21 mouse cellular contexts compared by ENCODE assay signal in genomic region chr2:119602488-119602887, GRCm38 (mm10). TPM values are rescaled to one million over a fixed set of nuclear protein-coding genes. Genes with fewer than 3 reads are reported as not detected.
DNase-seq lines count a peak whose midpoint lies in the region; ATAC-seq and TF ChIP-seq lines count a peak whose summit lies in the region.
"Had no signal": no experiment of that assay in that cellular context is flagged by ENCODE, and none has a peak within 500 bp of the region (broad histone marks: within the 10 kb centered on the region; RNA-seq: fewer than 3 reads in every experiment).

No protein-coding gene starts in this region.

- H3K4me2 ChIP-seq in heart, embryonic 13.5 days, result 0 out of 2 replicates have a peak overlapping the region, but pooled peaks have one; percentile 10
- no peak overlapping the region for H3K4me2 ChIP-seq in kidney, embryonic 15.5 days
- peak overlapping the region; percentile 4; the same call in 1 of the 2 replicates for H3K4me2 ChIP-seq in intestine, postnatal 0 days (replicated peaks; ENCODE audit: low read depth)
- H3K4me2 ChIP-seq in liver, embryonic 16.5 days (ENCODE audit: low read depth, low read length), result peak overlapping the region; percentile 32
- H3K4me2 ChIP-seq: embryonic facial prominence, embryonic 15.5 days; forebrain, embryonic 13.5 days; limb, embryonic 13.5 days; midbrain, embryonic 12.5 days had no signal

- TF ChIP-seq CTCF in heart, adult 2 months (IDR thresholded peaks at IDR 0.05), result no peak
- no peak for TF ChIP-seq CTCF in intestine, postnatal 0 days (IDR thresholded peaks at IDR 0.05; ENCODE audit: low read depth)

- 35% methylated on average over 1 of the region's 1 CpGs for WGBS in heart, embryonic 13.5 days
- WGBS in heart, adult 2 months, result 5% methylated on average over 1 of the region's 1 CpGs
- 75% methylated on average over 1 of the region's 1 CpGs for WGBS in kidney, embryonic 15.5 days
- WGBS in intestine, postnatal 0 days, result 12% methylated on average over 1 of the region's 1 CpGs
- WGBS in liver, embryonic 16.5 days (ENCODE audit: insufficient replicate concordance), result 53% methylated on average over 1 of the region's 1 CpGs

- TF ChIP-seq POLR2A in heart, adult 2 months (IDR thresholded peaks at IDR 0.05; ENCODE audit: insufficient read depth, low read depth, low read length), result no peak

- TF ChIP-seq EP300 in heart, adult 2 months (IDR thresholded peaks at IDR 0.05; ENCODE audit: insufficient read depth, low read depth, low read length), result no peak

- H3K27me3 ChIP-seq in heart, embryonic 13.5 days (replicated peaks), result no peaks in the 10 kb centered on the region
- H3K27me3 ChIP-seq in heart, adult 2 months (ENCODE audit: control insufficient read depth, insufficient read depth, low read length), result no peaks in the 10 kb centered on the region
- no peaks in the 10 kb centered on the region for H3K27me3 ChIP-seq in kidney, embryonic 15.5 days
- H3K27me3 ChIP-seq in intestine, postnatal 0 days (replicated peaks; ENCODE audit: control insufficient read depth, insufficient read depth, low read length), result no peaks in the 10 kb centered on the region
- H3K27me3 ChIP-seq in liver, embryonic 16.5 days (ENCODE audit: control insufficient read depth, insufficient read depth, low read depth, low read length), result no peaks in the 10 kb centered on the region
- H3K27me3 ChIP-seq: embryonic facial prominence, embryonic 15.5 days; forebrain, embryonic 13.5 days; limb, embryonic 13.5 days; midbrain, embryonic 12.5 days had no signal

- peak overlapping the region; percentile 37; the same call in 1 of the 2 replicates for H3K9ac ChIP-seq in heart, embryonic 13.5 days
- no peak overlapping the region for H3K9ac ChIP-seq in heart, adult 2 months (ENCODE audit: low read depth, low read length)
- no peak overlapping the region for H3K9ac ChIP-seq in kidney, embryonic 15.5 days
- no peak overlapping the region for H3K9ac ChIP-seq in intestine, postnatal 0 days (ENCODE audit: low read depth, low read length)
- peak overlapping the region; percentile 24; the same call in 1 of the 2 replicates for H3K9ac ChIP-seq in liver, embryonic 16.5 days (ENCODE audit: low read depth, low read length)
- H3K9ac ChIP-seq: embryonic facial prominence, embryonic 15.5 days; forebrain, embryonic 13.5 days; limb, embryonic 13.5 days; midbrain, embryonic 12.5 days had no signal

- peaks cover 56% of the 10 kb centered on the region for H3K4me1 ChIP-seq in heart, embryonic 13.5 days
- peaks cover 18% of the 10 kb centered on the region for H3K4me1 ChIP-seq in heart, adult 2 months (ENCODE audit: control insufficient read depth, insufficient read depth, low read length)
- 0 out of 2 replicates have a peak, but pooled peaks cover 4% of the 10 kb centered on the region for H3K4me1 ChIP-seq in kidney, embryonic 15.5 days
- 0 out of 2 replicates have a peak, but pooled peaks cover 10% of the 10 kb centered on the region for H3K4me1 ChIP-seq in intestine, postnatal 0 days (replicated peaks; ENCODE audit: control insufficient read depth, insufficient read depth, low read length)
- peaks cover 61% of the 10 kb centered on the region for H3K4me1 ChIP-seq in liver, embryonic 16.5 days (ENCODE audit: control insufficient read depth, low read depth, low read length)
- H3K4me1 ChIP-seq: limb, embryonic 13.5 days had no signal

- no peaks in the 10 kb centered on the region for H3K9me3 ChIP-seq in heart, embryonic 13.5 days
- no peaks in the 10 kb centered on the region for H3K9me3 ChIP-seq in kidney, embryonic 15.5 days (replicated peaks)
- no peaks in the 10 kb centered on the region for H3K9me3 ChIP-seq in intestine, postnatal 0 days (ENCODE audit: control insufficient read depth)
- no peaks in the 10 kb centered on the region for H3K9me3 ChIP-seq in liver, embryonic 16.5 days (replicated peaks; ENCODE audit: control insufficient read depth, low read length)
- H3K9me3 ChIP-seq: embryonic facial prominence, embryonic 15.5 days; forebrain, embryonic 13.5 days; limb, embryonic 13.5 days; midbrain, embryonic 12.5 days had no signal

- no peak overlapping the region for H3K4me3 ChIP-seq in heart, embryonic 13.5 days
- H3K4me3 ChIP-seq in heart, adult 2 months, result no peak overlapping the region
- H3K4me3 ChIP-seq in kidney, embryonic 15.5 days (replicated peaks), result no peak overlapping the region
- H3K4me3 ChIP-seq in intestine, postnatal 0 days (ENCODE audit: low read depth, low read length), result no peak overlapping the region
- 0 out of 2 replicates have a peak overlapping the region, but pooled peaks have one; percentile 15 for H3K4me3 ChIP-seq in liver, embryonic 16.5 days (ENCODE audit: low read depth, low read length)
- H3K4me3 ChIP-seq: embryonic facial prominence, embryonic 15.5 days; forebrain, embryonic 13.5 days; limb, embryonic 13.5 days; midbrain, embryonic 12.5 days had no signal

- no peak for DNase-seq in heart, adult 2 months
- DNase-seq in kidney, postnatal 10 days, result peak; percentile 20
- DNase-seq in layer of hippocampus, postnatal 36 days, result no peak
- DNase-seq: adrenal gland, adult 8-10 months; cerebellum, postnatal 10 days; embryo, embryonic 11 days; heart, postnatal 4 days; kidney, postnatal 4 days; right cerebral cortex, postnatal 14 days; thymus, postnatal 36 days had no signal

- intact Hi-C loops in heart, adult 2 months (cut with DNase I), result no loop called here

- peaks cover 91% of the 10 kb centered on the region for H3K36me3 ChIP-seq in heart, embryonic 13.5 days
- peaks cover 77% of the 10 kb centered on the region for H3K36me3 ChIP-seq in heart, adult 2 months (ENCODE audit: control insufficient read depth, insufficient read depth, low read length)
- H3K36me3 ChIP-seq in kidney, embryonic 15.5 days, result peaks cover 82% of the 10 kb centered on the region
- peaks cover 46% of the 10 kb centered on the region for H3K36me3 ChIP-seq in intestine, postnatal 0 days (ENCODE audit: control insufficient read depth, insufficient read depth)
- H3K36me3 ChIP-seq in liver, embryonic 16.5 days (ENCODE audit: control insufficient read depth, insufficient read depth), result peaks cover 56% of the 10 kb centered on the region

- peaks cover 2% of the 10 kb centered on the region for H3K79me2 ChIP-seq in heart, adult 2 months (replicated peaks; ENCODE audit: control insufficient read depth, insufficient read depth, low read length)

- ATAC-seq in heart, embryonic 13.5 days (ENCODE audit: extremely low read depth, insufficient number of reproducible peaks, low FRiP score, low TSS enrichment), result no peak
- no peak for ATAC-seq in kidney, embryonic 15.5 days (replicated peaks; ENCODE audit: low FRiP score)
- peak; percentile 70 for ATAC-seq in intestine, postnatal 0 days
- no peak for ATAC-seq in liver, embryonic 16.5 days (ENCODE audit: low read depth)
- no peak for ATAC-seq in activated CD4-positive, CD25-positive, alpha-beta regulatory T cell, adult 4 months
- ATAC-seq: forebrain, embryonic 13.5 days; hindbrain, postnatal 0 days had no signal

- peak overlapping the region; percentile 13 for H3K27ac ChIP-seq in heart, embryonic 13.5 days (replicated peaks)
- no peak overlapping the region for H3K27ac ChIP-seq in heart, adult 2 months
- no peak overlapping the region for H3K27ac ChIP-seq in kidney, embryonic 15.5 days
- H3K27ac ChIP-seq in intestine, postnatal 0 days (ENCODE audit: low read depth, low read length), result peak overlapping the region; percentile 36
- peak overlapping the region; percentile 80 for H3K27ac ChIP-seq in liver, embryonic 16.5 days (ENCODE audit: low read length)
- H3K27ac ChIP-seq: embryonic facial prominence, embryonic 15.5 days; forebrain, embryonic 13.5 days; hindbrain, postnatal 0 days; limb, embryonic 13.5 days; macrophage; midbrain, embryonic 12.5 days had no signal

RNA-seq across cellular contexts. Expression of gene Nusap1, which starts 15.6 kb away (rescaled TPM):
- 43.6 and 46.0 TPM in 2 replicates for polyA plus RNA-seq in heart, embryonic 13.5 days (2015; fragmentation: Nextera tagmentation; extraction: Ambion mirVana)
- 1 to 10 TPM in 1 of 2 experiments, under 1 TPM in 1; 0.84 to 2.0 TPM for total RNA-seq in heart, adult 2 months (2021)
- polyA plus RNA-seq in heart, adult 2 months (2012; rRNA removed), result 0.26 and 0.31 TPM in 2 replicates
- polyA plus RNA-seq in kidney, embryonic 15.5 days (2015; fragmentation: Nextera tagmentation; extraction: Ambion mirVana), result 77.0 and 79.8 TPM in 2 replicates
- polyA plus RNA-seq in intestine, postnatal 0 days (2015; fragmentation: Nextera tagmentation; extraction: Ambion mirVana), result 15.6 and 18.7 TPM in 2 replicates
- 101 and 110 TPM in 2 replicates for polyA plus RNA-seq in liver, embryonic 16.5 days (2015; fragmentation: Nextera tagmentation; extraction: Ambion mirVana)
- total RNA-seq in layer of hippocampus, postnatal 36 days (2021), result under 1 TPM; 0.60 to 0.83 TPM
- polyA plus RNA-seq in activated CD4-positive, CD25-positive, alpha-beta regulatory T cell, adult 4 months (2017; shearing (Covaris generic)), result 10 to 100 TPM; 39.2 to 40.2 TPM

RNA-seq across cellular contexts. Expression of gene Oip5, which starts 15.8 kb away (rescaled TPM):
- polyA plus RNA-seq in heart, embryonic 13.5 days (2015; fragmentation: Nextera tagmentation; extraction: Ambion mirVana), result 20.4 and 22.8 TPM in 2 replicates
- total RNA-seq in heart, adult 2 months (2021), result under 1 TPM; 0.16 to 0.37 TPM
- 0.20 and 0.26 TPM in 2 replicates for polyA plus RNA-seq in heart, adult 2 months (2012; rRNA removed)
- polyA plus RNA-seq in kidney, embryonic 15.5 days (2015; fragmentation: Nextera tagmentation; extraction: Ambion mirVana), result 30.7 and 31.5 TPM in 2 replicates
- polyA plus RNA-seq in intestine, postnatal 0 days (2015; fragmentation: Nextera tagmentation; extraction: Ambion mirVana), result 6.6 and 6.7 TPM in 2 replicates
- 36.1 and 41.4 TPM in 2 replicates for polyA plus RNA-seq in liver, embryonic 16.5 days (2015; fragmentation: Nextera tagmentation; extraction: Ambion mirVana)
- under 1 TPM; 0.35 to 0.56 TPM for total RNA-seq in layer of hippocampus, postnatal 36 days (2021)
- polyA plus RNA-seq in activated CD4-positive, CD25-positive, alpha-beta regulatory T cell, adult 4 months (2017; shearing (Covaris generic)), result 10 to 100 TPM in 1 of 2 experiments, 1 to 10 TPM in 1; 7.9 to 10.1 TPM

RNA-seq across cellular contexts. Expression of gene Chp1, which starts 55.0 kb away (rescaled TPM):
- polyA plus RNA-seq in heart, embryonic 13.5 days (2015; fragmentation: Nextera tagmentation; extraction: Ambion mirVana), result 40.6 and 46.4 TPM in 2 replicates
- total RNA-seq in heart, adult 2 months (2021), result 10 to 100 TPM; 76.6 to 97.3 TPM
- polyA plus RNA-seq in heart, adult 2 months (2012; rRNA removed), result 71.0 and 145 TPM in 2 replicates
- 59.7 and 60.3 TPM in 2 replicates for polyA plus RNA-seq in kidney, embryonic 15.5 days (2015; fragmentation: Nextera tagmentation; extraction: Ambion mirVana)
- polyA plus RNA-seq in intestine, postnatal 0 days (2015; fragmentation: Nextera tagmentation; extraction: Ambion mirVana), result 73.2 and 76.1 TPM in 2 replicates
- 68.8 and 69.6 TPM in 2 replicates for polyA plus RNA-seq in liver, embryonic 16.5 days (2015; fragmentation: Nextera tagmentation; extraction: Ambion mirVana)
- total RNA-seq in layer of hippocampus, postnatal 36 days (2021), result 100 to 1,000 TPM; 144 to 146 TPM
- polyA plus RNA-seq in activated CD4-positive, CD25-positive, alpha-beta regulatory T cell, adult 4 months (2017; shearing (Covaris generic)), result 10 to 100 TPM; 84.5 to 98.6 TPM

RNA-seq across cellular contexts. Expression of gene Exd1, which starts 55.1 kb away (rescaled TPM):
- 0.13 and 0.20 TPM in 2 replicates for polyA plus RNA-seq in heart, embryonic 13.5 days (2015; fragmentation: Nextera tagmentation; extraction: Ambion mirVana)
- total RNA-seq in heart, adult 2 months (2021), result under 1 TPM; 0.18 to 0.23 TPM
- polyA plus RNA-seq in heart, adult 2 months (2012; rRNA removed), result 0.21 and 0.26 TPM in 2 replicates
- 0.35 and 0.71 TPM in 2 replicates for polyA plus RNA-seq in kidney, embryonic 15.5 days (2015; fragmentation: Nextera tagmentation; extraction: Ambion mirVana)
- 0.38 TPM in 2 replicates for polyA plus RNA-seq in intestine, postnatal 0 days (2015; fragmentation: Nextera tagmentation; extraction: Ambion mirVana)
- 0.14 and 0.34 TPM in 2 replicates for polyA plus RNA-seq in liver, embryonic 16.5 days (2015; fragmentation: Nextera tagmentation; extraction: Ambion mirVana)
- total RNA-seq in layer of hippocampus, postnatal 36 days (2021), result under 1 TPM; 0.46 to 0.47 TPM
- under 1 TPM in 1 of 2 experiments, not detected in 1; 0.11 TPM for polyA plus RNA-seq in activated CD4-positive, CD25-positive, alpha-beta regulatory T cell, adult 4 months (2017; shearing (Covaris generic))

Comparison
In these comparisons a context has a peak if more than half of its experiments do, and no peak if none do; other contexts are left out.
1. H3K27ac ChIP-seq: peak in heart, embryonic 13.5 days (single experiment), intestine, postnatal 0 days (single experiment) and liver, embryonic 16.5 days (single experiment); none in heart, adult 2 months (single experiment) and kidney, embryonic 15.5 days (single experiment).
2. H3K9ac ChIP-seq: peak in heart, embryonic 13.5 days (single experiment) and liver, embryonic 16.5 days (single experiment); none in heart, adult 2 months (single experiment), kidney, embryonic 15.5 days (single experiment) and intestine, postnatal 0 days (single experiment).
3. RNA of gene Nusap1, which starts 15.6 kb away (polyA plus RNA-seq): 101 to 110 TPM in liver, embryonic 16.5 days, 77.0 to 79.8 TPM in kidney, embryonic 15.5 days, 43.6 to 46.0 TPM in heart, embryonic 13.5 days, 39.2 to 40.2 TPM in activated CD4-positive, CD25-positive, alpha-beta regulatory T cell, adult 4 months and 15.6 to 18.7 TPM in intestine, postnatal 0 days; 0.26 to 0.31 TPM in heart, adult 2 months; every median in the first group is over 10 times any median in the second.